In the genomic region with DNA sequence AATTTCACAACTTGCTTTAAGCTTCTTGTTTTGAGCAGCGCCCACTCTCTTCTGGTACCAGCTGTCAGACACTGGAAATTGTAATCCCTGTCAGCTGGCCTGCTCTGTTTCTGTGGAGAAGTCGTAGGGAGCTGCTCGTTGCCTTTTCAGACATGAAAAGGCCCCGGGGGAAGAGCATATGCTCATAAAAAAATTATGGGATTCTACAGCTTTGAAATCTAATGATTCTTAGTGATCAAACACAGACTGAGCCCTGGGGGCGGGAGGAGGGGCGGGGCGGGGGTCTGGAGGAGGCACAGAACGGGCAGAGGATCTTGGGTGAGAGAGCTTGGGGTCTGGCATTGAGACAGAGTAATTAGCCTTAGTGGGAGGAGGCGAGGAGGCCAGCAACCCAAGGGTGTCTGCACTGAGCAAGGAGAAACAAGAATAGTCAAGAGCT, we compare ENCODE assay signal across 8 mouse cellular contexts.
DNase-seq lines count a peak whose midpoint lies in the region; ATAC-seq and TF ChIP-seq lines count a peak whose summit lies in the region.

No protein-coding gene starts in this region.

- TF ChIP-seq CTCF in left cerebral cortex, adult 2 months (IDR thresholded peaks at IDR 0.05), result no peak

- ATAC-seq in heart, embryonic 15.5 days (replicated peaks; ENCODE audit: insufficient number of reproducible peaks, insufficient read depth, low FRiP score, low read depth), result no peak

- peaks cover 89% of the 10 kb centered on the region for H3K27me3 ChIP-seq in heart, embryonic 15.5 days

- H3K9me3 ChIP-seq in heart, embryonic 15.5 days (replicated peaks), result no peaks in the 10 kb centered on the region

- H3K4me3 ChIP-seq in heart, embryonic 15.5 days, result peak overlapping the region; percentile 51
- no peak overlapping the region for H3K4me3 ChIP-seq in left cerebral cortex, adult 2 months

- intact Hi-C loops in left cerebral cortex, adult 2 months (cut with DNase I), result loop anchor here (5.0 kb wide), 1 partner anchor 221 kb away; no protein-coding TSS in a partner anchor

- H3K4me1 ChIP-seq in heart, embryonic 15.5 days (replicated peaks), result peaks cover 9% of the 10 kb centered on the region; the same call in 1 of the 2 replicates

- H3K9ac ChIP-seq in heart, embryonic 15.5 days, result peak overlapping the region; percentile 7; the same call in 1 of the 2 replicates

- DNase-seq in embryo, embryonic 11 days, result peak; percentile 24
- DNase-seq in embryo, embryonic 10 days (ENCODE audit: low spot score), result no peak
- peak; percentile 3 for DNase-seq in NIH3T3 (ENCODE audit: low read depth)
- DNase-seq in left cerebral cortex, adult 2 months (ENCODE audit: extremely low spot score in 1 of 2, low spot score in 2 of 2), result peak; percentile 26 to 27
- peak; percentile 15 for DNase-seq in neural tube, embryonic 10.5 days (ENCODE audit: extremely low spot score, low spot score)
- no peak for DNase-seq in urinary bladder, postnatal 25 days (ENCODE audit: low spot score)
- DNase-seq in cerebellum, adult 9-11 months, result no peak

- peak overlapping the region; percentile 85 for H3K4me2 ChIP-seq in heart, embryonic 15.5 days

- H3K27ac ChIP-seq in heart, embryonic 15.5 days, result peak overlapping the region; percentile 79
- H3K27ac ChIP-seq in left cerebral cortex, adult 2 months, result peak overlapping the region; percentile 18

- H3K36me3 ChIP-seq in heart, embryonic 15.5 days, result no peaks in the 10 kb centered on the region

- 10% methylated on average over 9 of the region's 9 CpGs for WGBS in heart, embryonic 15.5 days

Comparison
In these comparisons a context has a peak if more than half of its experiments do, and no peak if none do; other contexts are left out.
1. DNase-seq: peak in embryo, embryonic 11 days (single experiment), NIH3T3 (single experiment), left cerebral cortex, adult 2 months (2 of 2) and neural tube, embryonic 10.5 days (single experiment); none in embryo, embryonic 10 days (single experiment), urinary bladder, postnatal 25 days (single experiment) and cerebellum, adult 9-11 months (single experiment).